Mouse (Mus musculus): Measurements from ENCODE around the gene Tubb4a.
"Not testable (repeated sequence)": the region's sequence is repeated elsewhere in the genome, so short reads cannot be mapped to it uniquely, and the experiment has no call there.

Tubb4a gene

GRCm38 (mm10) chr17:57087049-57087832 lies at the start of gene Tubb4a:
Tubb4a (minus strand) TSS chr17:57087782.
- DNase-seq (ENCODE audit: low spot score): no peak

GRCm38 (mm10) chr17:57135635-57136034 lies 48.1 kb upstream of the Tubb4a start:
- DNase-seq (ENCODE audit: low spot score): no peak

- no peak for DNase-seq (ENCODE audit: low spot score)
These were observed 47.1 kb upstream of the Tubb4a start for GRCm38 (mm10) chr17:57134693-57135092.

- DNase-seq (ENCODE audit: low spot score): not testable (repeated sequence)
These were observed 46.4 kb upstream of the Tubb4a start for GRCm38 (mm10) chr17:57134021-57134420.

- no peak for DNase-seq (ENCODE audit: low spot score)
These were observed 44.2 kb upstream of the Tubb4a start for GRCm38 (mm10) chr17:57131793-57132192.

- DNase-seq (ENCODE audit: low spot score): no peak
These were observed 38.5 kb upstream of the Tubb4a start for GRCm38 (mm10) chr17:57125853-57126622.

GRCm38 (mm10) chr17:57124792-57125191 lies 37.2 kb upstream of the Tubb4a start:
- no peak for DNase-seq (ENCODE audit: low spot score)

- no peak for DNase-seq (ENCODE audit: low spot score)
These were observed 35.9 kb upstream of the Tubb4a start for GRCm38 (mm10) chr17:57123192-57124118.

- no peak for DNase-seq (ENCODE audit: low spot score)
These were observed 34.3 kb upstream of the Tubb4a start for GRCm38 (mm10) chr17:57121856-57122255.

GRCm38 (mm10) chr17:57118524-57119349 lies 31.2 kb upstream of the Tubb4a start:
- DNase-seq (ENCODE audit: low spot score): no peak

- no peak for DNase-seq (ENCODE audit: low spot score)
These were observed 29.2 kb upstream of the Tubb4a start for GRCm38 (mm10) chr17:57116801-57117200.

- no peak for DNase-seq (ENCODE audit: low spot score)
These were observed 25.3 kb upstream of the Tubb4a start for GRCm38 (mm10) chr17:57112768-57113474.

- no peak for DNase-seq (ENCODE audit: low spot score)
These were observed 22.4 kb upstream of the Tubb4a start for GRCm38 (mm10) chr17:57110005-57110404.

- no peak for DNase-seq (ENCODE audit: low spot score)
These were observed 21.1 kb upstream of the Tubb4a start for GRCm38 (mm10) chr17:57108666-57109171.

GRCm38 (mm10) chr17:57108040-57108665 lies 20.6 kb upstream of the Tubb4a start:
- DNase-seq (ENCODE audit: low spot score): no peak

- no peak for DNase-seq (ENCODE audit: low spot score)
These were observed 19.5 kb upstream of the Tubb4a start for GRCm38 (mm10) chr17:57107064-57107463.

- DNase-seq (ENCODE audit: low spot score): no peak
These were observed 18.4 kb upstream of the Tubb4a start for GRCm38 (mm10) chr17:57106035-57106368.

GRCm38 (mm10) chr17:57105181-57106034 lies 17.8 kb upstream of the Tubb4a start, which contains the start of gene Tnfsf9:
Tnfsf9 (plus strand) TSS chr17:57105325.
- no peak for DNase-seq (ENCODE audit: low spot score)

GRCm38 (mm10) chr17:57104496-57104895 lies 16.9 kb upstream of the Tubb4a start:
- DNase-seq (ENCODE audit: low spot score): no peak

Measured in spleen, adult 12 weeks (tissue).